Mouse (Mus musculus): ENCODE measurements at regions not wholly inside any gene's neighbourhood (a gene's known extent, or its start where the extent isn't known, plus 50 kb on each side); places are given as distances from the start of the nearest gene placed in this dataset.
"Not testable (repeated sequence)": the region's sequence is repeated elsewhere in the genome, so short reads cannot be mapped to it uniquely, and the experiment has no call there.

DNA sequence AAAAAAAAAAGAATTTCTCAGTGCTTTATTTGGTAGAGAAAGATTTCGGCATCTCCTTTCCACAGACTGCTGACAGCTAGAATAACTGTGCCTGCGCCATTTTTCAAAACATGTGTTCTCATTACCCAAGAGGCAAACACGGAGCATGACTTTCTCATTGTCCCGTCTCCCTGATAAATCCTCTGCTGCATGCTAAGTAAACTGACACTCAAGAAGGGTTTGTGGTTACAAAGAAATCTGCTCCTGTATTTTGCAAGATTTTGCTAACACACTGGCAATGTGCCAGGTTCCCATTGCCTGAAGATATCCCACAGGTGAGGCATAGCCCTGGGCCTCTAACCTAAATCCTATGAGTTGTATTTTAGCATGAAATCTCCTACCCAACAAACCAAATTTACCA, 97.5 kb upstream of the Prlr start:
- 96% methylated on average over 4 of the region's 4 CpGs for WGBS
- no peak overlapping the region for H3K4me2 ChIP-seq (replicated peaks)
- no peaks in the 10 kb centered on the region for H3K9me3 ChIP-seq
- H3K4me1 ChIP-seq: 0 out of 2 replicates have a peak, but pooled peaks cover 3% of the 10 kb centered on the region
- no peaks in the 10 kb centered on the region for H3K27me3 ChIP-seq
- H3K36me3 ChIP-seq: no peaks in the 10 kb centered on the region
- no peak overlapping the region for H3K4me3 ChIP-seq
- no peak for ATAC-seq (replicated peaks)
- H3K9ac ChIP-seq (replicated peaks): no peak overlapping the region
- H3K27ac ChIP-seq (replicated peaks): no peak overlapping the region

DNA sequence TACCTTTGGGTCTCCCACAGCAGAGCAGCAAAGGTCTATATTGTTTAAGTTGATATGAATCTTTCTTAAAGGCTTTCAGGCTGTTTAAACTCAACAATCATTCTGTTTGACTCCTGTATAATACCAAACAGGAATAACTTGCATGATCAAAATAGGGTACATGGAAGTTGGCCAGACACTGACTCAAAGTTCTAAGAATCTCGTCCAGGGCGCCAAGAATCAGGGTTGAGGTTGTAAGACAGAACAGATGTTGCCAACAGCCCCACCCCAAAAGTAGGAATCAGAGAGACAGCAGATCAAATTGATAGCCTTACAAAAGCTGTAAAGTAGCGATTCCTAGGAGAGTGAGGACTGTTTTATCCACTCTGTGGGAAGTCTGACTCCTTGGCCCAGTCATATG, 88.3 kb upstream of the Prlr start:
- Histone ChIP-seq H3K4me1 (no peaks in the 10 kb centered on the region), H3K9me3 (no peaks in the 10 kb centered on the region), H3K9ac (replicated peaks) (no peak overlapping the region), H3K27ac (replicated peaks) (no peak overlapping the region), H3K27me3 (no peaks in the 10 kb centered on the region), H3K4me2 (replicated peaks) (no peak overlapping the region), H3K36me3 (no peaks in the 10 kb centered on the region), H3K4me3 (no peak overlapping the region)
- 82% methylated on average over 3 of the region's 3 CpGs for WGBS
- ATAC-seq (replicated peaks): no peak

DNA sequence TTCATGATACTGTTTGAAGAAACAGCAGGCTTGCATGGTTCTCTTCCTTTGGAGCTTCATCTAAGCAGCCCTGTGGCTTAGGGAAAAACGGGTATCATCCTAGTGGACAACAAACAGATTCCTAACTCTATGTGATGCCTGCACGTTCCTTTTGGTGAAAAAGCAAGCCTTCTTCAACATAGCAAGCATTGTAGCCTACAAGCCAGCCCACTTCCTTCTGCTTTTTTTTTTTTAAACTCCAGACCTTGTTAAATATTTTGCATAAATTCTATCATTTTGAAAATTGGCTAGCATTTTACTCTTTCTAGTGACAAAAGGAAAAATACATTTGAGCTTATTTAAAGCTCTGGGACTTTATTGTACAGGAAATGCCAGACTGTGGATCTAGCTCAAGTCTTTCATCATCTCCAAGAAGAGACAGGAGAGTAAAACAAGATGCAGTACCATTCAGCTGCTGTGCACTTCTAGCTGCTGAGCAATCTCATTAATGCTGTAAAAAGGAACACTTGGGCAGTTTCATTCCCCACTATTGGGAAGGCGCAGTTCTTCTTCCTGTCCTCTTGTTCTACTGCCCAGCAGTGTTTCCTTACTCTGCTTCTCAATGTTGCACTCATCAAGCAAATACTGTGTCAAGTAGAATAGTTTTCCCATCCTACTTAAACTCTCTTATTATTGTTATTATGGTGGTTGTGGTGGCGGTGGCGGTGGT, 86.5 kb upstream of the Prlr start:
- H3K36me3 ChIP-seq: no peaks in the 10 kb centered on the region
- H3K9ac ChIP-seq (replicated peaks): no peak overlapping the region
- ATAC-seq (replicated peaks): no peak
- no peak overlapping the region for H3K4me3 ChIP-seq
- H3K9me3 ChIP-seq: no peaks in the 10 kb centered on the region
- 90% methylated on average over 5 of the region's 5 CpGs for WGBS
- no peaks in the 10 kb centered on the region for H3K27me3 ChIP-seq
- no peak overlapping the region for H3K27ac ChIP-seq (replicated peaks)
- H3K4me1 ChIP-seq: no peaks in the 10 kb centered on the region
- no peak overlapping the region for H3K4me2 ChIP-seq (replicated peaks)

DNA sequence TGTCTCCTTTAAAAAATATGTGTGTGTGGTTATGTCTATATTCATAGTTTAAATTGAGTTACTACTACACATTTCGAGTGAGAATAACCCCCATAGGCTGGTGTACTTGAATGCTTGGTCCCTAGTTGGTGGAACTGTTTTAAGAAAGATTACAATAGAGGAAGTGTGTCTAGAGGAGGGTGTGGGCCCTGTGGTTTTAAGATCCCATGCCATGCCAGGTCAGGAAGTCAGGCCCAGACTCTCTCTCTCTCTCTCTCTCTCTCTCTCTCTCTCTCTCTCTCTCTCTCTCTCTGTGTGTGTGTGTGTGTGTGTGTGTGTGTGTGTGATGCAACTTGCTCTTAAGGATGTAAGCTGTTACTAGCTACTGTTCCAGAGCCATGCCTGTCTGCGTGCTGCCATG, 73.7 kb upstream of the Prlr start:
- no peaks in the 10 kb centered on the region for H3K9me3 ChIP-seq
- no peaks in the 10 kb centered on the region for H3K36me3 ChIP-seq
- H3K27me3 ChIP-seq: no peaks in the 10 kb centered on the region
- H3K4me2 ChIP-seq (replicated peaks): no peak overlapping the region
- H3K4me1 ChIP-seq: no peaks in the 10 kb centered on the region
- no peak overlapping the region for H3K4me3 ChIP-seq
- no peak overlapping the region for H3K9ac ChIP-seq (replicated peaks)
- no peak for ATAC-seq (replicated peaks)
- no peak overlapping the region for H3K27ac ChIP-seq (replicated peaks)
- 87% methylated on average over 2 of the region's 2 CpGs for WGBS

- not testable (repeated sequence) for H3K27me3 ChIP-seq; H3K4me2 ChIP-seq (replicated peaks); H3K4me1 ChIP-seq; H3K4me3 ChIP-seq; ATAC-seq (replicated peaks); H3K27ac ChIP-seq (replicated peaks); H3K36me3 ChIP-seq; H3K9ac ChIP-seq (replicated peaks); H3K9me3 ChIP-seq
- 58% methylated on average over 11 of the region's 11 CpGs for WGBS
Measured at GRCm38 (mm10) chr15:10105211-10105976, 71.6 kb upstream of the Prlr start.

GRCm38 (mm10) chr15:10106853-10107252, 70.2 kb upstream of the Prlr start:
- Histone ChIP-seq H3K4me1 (no peaks in the 10 kb centered on the region), H3K9me3 (no peaks in the 10 kb centered on the region), H3K4me2 (replicated peaks) (no peak overlapping the region), H3K27ac (replicated peaks) (no peak overlapping the region), H3K36me3 (no peaks in the 10 kb centered on the region), H3K4me3 (no peak overlapping the region), H3K9ac (replicated peaks) (no peak overlapping the region), H3K27me3 (no peaks in the 10 kb centered on the region)
- 90% methylated on average over 3 of the region's 3 CpGs for WGBS
- no peak for ATAC-seq (replicated peaks)
